Mouse (Mus musculus) intestine, embryonic 16.5 days (tissue): Measurements from ENCODE around the gene Cep83. TPM values are rescaled to one million over a fixed set of nuclear protein-coding genes. Genes with fewer than 3 reads are reported as not detected.

Source experiments
- ATAC-seq: fragments of 200-750 bp; cut with Nextera tagmentation; 2 replicates; pipeline ENCODE4 v1.8.0; 2017; ENCODE audit warnings: moderate TSS enrichment, moderate library complexity
- H3K27ac ChIP-seq: fragments of 300-500 bp; sonication (generic); 2 replicates; pipeline ENCODE4 v1.5.1; 2014; ENCODE audit warnings: mild to moderate bottlenecking, low read length
- H3K27me3 ChIP-seq: fragments of 300-500 bp; sonication (generic); replicated peaks from 2 replicates; pipeline ENCODE4 v1.6.1; 2014; ENCODE audit warnings: low read length, control low read depth, mixed read lengths; ENCODE audit not compliant: control insufficient read depth, insufficient read depth
- H3K36me3 ChIP-seq: fragments of 300-500 bp; sonication (generic); 2 replicates; pipeline ENCODE4 v1.6.1; 2014; ENCODE audit warnings: low read length, control low read depth; ENCODE audit not compliant: control insufficient read depth, insufficient read depth
- H3K4me1 ChIP-seq: fragments of 300-500 bp; sonication (generic); 2 replicates; pipeline ENCODE4 v1.6.1; 2014; ENCODE audit warnings: low read length, control low read depth, mixed read lengths; ENCODE audit not compliant: control insufficient read depth, insufficient read depth
- H3K4me2 ChIP-seq: fragments of 300-500 bp; sonication (generic); 2 replicates; pipeline ENCODE4 v1.6.1; 2014; ENCODE audit warnings: low read depth, low read length, control low read depth
- H3K4me3 ChIP-seq: fragments of 300-500 bp; sonication (generic); 2 replicates; pipeline ENCODE4 v1.5.1; 2014; ENCODE audit warnings: mild to moderate bottlenecking, low read length
- H3K9ac ChIP-seq: fragments of 300-500 bp; sonication (generic); 2 replicates; pipeline ENCODE4 v1.6.1; 2014; ENCODE audit warnings: low read depth, low read length
- H3K9me3 ChIP-seq: fragments of 300-500 bp; sonication (generic); 2 replicates; pipeline ENCODE4 v1.6.1; 2016; ENCODE audit warnings: low read length, control low read depth; ENCODE audit not compliant: control insufficient read depth
- WGBS: fragments of 180-500 bp; shearing (Covaris S2); extraction: QIAGEN DNeasy Blood & Tissue Kit; methylation state at CpG from one replicate; pipeline ENCODE4 v1.1.7; 2014; 5-methylcytosine and 5-hydroxymethylcytosine counted together
- polyA plus RNA-seq: library from polyadenylated mRNA; unstranded; fragments of >200 nt; fragmentation: Nextera tagmentation; extraction: Ambion mirVana; gene quantifications from 2 replicates; pipeline ENCODE4 v1.2.1, GENCODE M21; 2015

The Cep83 gene
- polyA plus RNA-seq, 1 experiment from 2014 or later: 10.2 TPM

GRCm38 (mm10) chr10:94740221-94740620 is 51.8 kb downstream of the Cep83 start:
- Histone ChIP-seq H3K36me3 (no peaks in the 10 kb centered on the region), H3K4me3 (no peak overlapping the region), H3K27me3 (no peaks in the 10 kb centered on the region), H3K27ac (no peak overlapping the region), H3K4me2 (no peak overlapping the region), H3K9me3 (no peaks in the 10 kb centered on the region), H3K9ac (no peak overlapping the region), H3K4me1 (no peaks in the 10 kb centered on the region)
- no peak for ATAC-seq
- 77% methylated on average over 2 of the region's 2 CpGs for WGBS

GRCm38 (mm10) chr10:94741459-94741858 is 53.0 kb downstream of the Cep83 start:
- WGBS: 93% methylated on average over 3 of the region's 3 CpGs
- H3K27ac ChIP-seq: no peak overlapping the region
- ATAC-seq: no peak

GRCm38 (mm10) chr10:94747011-94747410 is 58.6 kb downstream of the Cep83 start:
- Histone ChIP-seq H3K4me3 (no peak overlapping the region), H3K4me1 (no peaks in the 10 kb centered on the region), H3K36me3 (no peaks in the 10 kb centered on the region), H3K4me2 (no peak overlapping the region), H3K9me3 (no peaks in the 10 kb centered on the region), H3K27ac (no peak overlapping the region), H3K27me3 (no peaks in the 10 kb centered on the region), H3K9ac (no peak overlapping the region)
- no peak for ATAC-seq
- WGBS: 84% methylated on average over 2 of the region's 2 CpGs

More at GRCm38 (mm10) chr10:94741459-94741858, 53.0 kb downstream of the Cep83 start:
- Histone ChIP-seq H3K36me3 (no peaks in the 10 kb centered on the region), H3K4me1 (no peaks in the 10 kb centered on the region), H3K9me3 (no peaks in the 10 kb centered on the region), H3K4me3 (no peak overlapping the region), H3K9ac (no peak overlapping the region), H3K4me2 (no peak overlapping the region), H3K27me3 (no peaks in the 10 kb centered on the region)

GRCm38 (mm10) chr10:94771496-94771895 is 83.0 kb downstream of the Cep83 start:
- no peak for ATAC-seq
- H3K9me3 ChIP-seq: no peaks in the 10 kb centered on the region

GRCm38 (mm10) chr10:94777576-94777975 is 89.1 kb downstream of the Cep83 start:
- Histone ChIP-seq H3K36me3 (no peaks in the 10 kb centered on the region), H3K4me2 (no peak overlapping the region), H3K4me1 (no peaks in the 10 kb centered on the region), H3K4me3 (no peak overlapping the region), H3K9me3 (no peaks in the 10 kb centered on the region), H3K9ac (no peak overlapping the region), H3K27me3 (no peaks in the 10 kb centered on the region), H3K27ac (no peak overlapping the region)
- no peak for ATAC-seq
- 89% methylated on average over 3 of the region's 3 CpGs for WGBS

More at GRCm38 (mm10) chr10:94771496-94771895, 83.0 kb downstream of the Cep83 start:
- H3K4me3 ChIP-seq: no peak overlapping the region
- H3K4me2 ChIP-seq: no peak overlapping the region
- H3K27ac ChIP-seq: no peak overlapping the region
- 0 out of 2 replicates have a peak, but pooled peaks cover 3% of the 10 kb centered on the region for H3K4me1 ChIP-seq
- no peak overlapping the region for H3K9ac ChIP-seq
- H3K36me3 ChIP-seq: no peaks in the 10 kb centered on the region
- 35% methylated on average over 3 of the region's 3 CpGs for WGBS
- no peaks in the 10 kb centered on the region for H3K27me3 ChIP-seq

GRCm38 (mm10) chr10:94779319-94779718 is 90.9 kb downstream of the Cep83 start:
- H3K4me2 ChIP-seq: no peak overlapping the region
- H3K36me3 ChIP-seq: no peaks in the 10 kb centered on the region
- no peak overlapping the region for H3K27ac ChIP-seq
- 94% methylated on average over 4 of the region's 4 CpGs for WGBS
- ATAC-seq: no peak
- no peak overlapping the region for H3K9ac ChIP-seq
- H3K4me1 ChIP-seq: no peaks in the 10 kb centered on the region
- H3K27me3 ChIP-seq: no peaks in the 10 kb centered on the region
- no peaks in the 10 kb centered on the region for H3K9me3 ChIP-seq
- H3K4me3 ChIP-seq: no peak overlapping the region

- H3K4me3 ChIP-seq: no peak overlapping the region
- ATAC-seq: no peak
- 89% methylated on average over 3 of the region's 3 CpGs for WGBS
Measured at GRCm38 (mm10) chr10:94780618-94781262, 92.3 kb downstream of the Cep83 start.

GRCm38 (mm10) chr10:94789205-94789604 is 100.8 kb downstream of the Cep83 start:
- Histone ChIP-seq H3K9ac (no peak overlapping the region), H3K27ac (no peak overlapping the region), H3K9me3 (no peaks in the 10 kb centered on the region), H3K4me3 (no peak overlapping the region), H3K4me2 (no peak overlapping the region), H3K27me3 (no peaks in the 10 kb centered on the region), H3K4me1 (no peaks in the 10 kb centered on the region), H3K36me3 (no peaks in the 10 kb centered on the region)
- WGBS: 64% methylated on average over 3 of the region's 3 CpGs
- no peak for ATAC-seq

More at GRCm38 (mm10) chr10:94780618-94781262, 92.3 kb downstream of the Cep83 start:
- H3K27me3 ChIP-seq: no peaks in the 10 kb centered on the region
- H3K9me3 ChIP-seq: no peaks in the 10 kb centered on the region
- H3K36me3 ChIP-seq: no peaks in the 10 kb centered on the region
- no peak overlapping the region for H3K27ac ChIP-seq
- no peaks in the 10 kb centered on the region for H3K4me1 ChIP-seq
- no peak overlapping the region for H3K4me2 ChIP-seq
- H3K9ac ChIP-seq: no peak overlapping the region

GRCm38 (mm10) chr10:94793914-94794313 is 105.5 kb downstream of the Cep83 start:
- no peaks in the 10 kb centered on the region for H3K4me1 ChIP-seq
- H3K4me2 ChIP-seq: no peak overlapping the region
- no peak overlapping the region for H3K27ac ChIP-seq
- no peaks in the 10 kb centered on the region for H3K36me3 ChIP-seq
- no peaks in the 10 kb centered on the region for H3K9me3 ChIP-seq
- H3K27me3 ChIP-seq: no peaks in the 10 kb centered on the region
- ATAC-seq: no peak
- H3K4me3 ChIP-seq: no peak overlapping the region
- 92% methylated on average over 3 of the region's 3 CpGs for WGBS
- no peak overlapping the region for H3K9ac ChIP-seq
